Mouse (Mus musculus) spleen, postnatal 14 days (tissue): ENCODE data around the gene Gatd1.
"Not testable (repeated sequence)": the region's sequence is repeated elsewhere in the genome, so short reads cannot be mapped to it uniquely, and the experiment has no call there.

Source experiments
- DNase-seq, 2 experiments: peaks; one replicate each; pipeline ENCODE4 v3.0.0; 2021 to 2022; ENCODE audit warnings: low spot score in 2 of 2

The Gatd1 gene

DNA sequence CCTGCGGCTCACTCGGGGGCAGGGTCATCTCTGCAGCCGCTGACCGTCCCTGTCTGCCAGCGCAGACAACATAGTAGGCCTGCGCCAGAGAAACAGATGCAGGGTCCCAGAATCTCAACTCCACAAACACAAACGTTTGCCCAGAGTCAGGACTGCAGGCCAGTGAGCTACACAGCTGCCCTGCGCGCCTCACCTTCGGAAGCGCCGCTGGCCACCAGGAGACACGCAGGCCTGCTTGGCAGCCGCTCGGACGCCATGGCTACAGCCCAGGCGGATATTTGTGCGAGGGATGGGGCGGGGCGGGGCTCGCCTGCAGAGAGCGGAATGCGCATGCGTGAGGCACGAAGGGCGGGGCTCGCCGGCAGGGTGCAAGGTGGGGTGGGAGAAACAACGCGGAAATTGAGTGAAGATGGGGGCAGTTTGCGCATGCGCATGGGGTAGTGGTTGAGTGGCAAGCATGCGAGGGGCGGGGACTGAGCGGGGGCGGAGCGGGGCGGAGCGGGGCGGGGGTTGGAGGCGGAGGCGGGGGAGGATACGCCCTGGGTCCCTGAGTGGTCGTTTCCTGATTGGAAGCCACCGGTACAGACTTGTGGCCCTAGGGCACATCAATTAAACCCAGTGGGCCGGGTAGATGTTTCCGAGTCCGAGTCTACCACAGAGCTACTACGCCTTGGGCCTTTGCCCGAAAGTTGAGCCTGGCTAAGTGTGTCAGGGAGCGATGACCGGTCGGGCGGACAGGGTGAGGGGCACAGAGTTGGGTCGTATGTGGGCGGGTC is at the start of gene Gatd1:
Gatd1 (minus strand) TSS at position 328 of the 776 bp plus-strand sequence.
- DNase-seq: peak; percentile 99 to 100

GRCm38 (mm10) chr7:141462333-141462821 is 48.4 kb upstream of the Gatd1 start:
- DNase-seq: no peak

DNA sequence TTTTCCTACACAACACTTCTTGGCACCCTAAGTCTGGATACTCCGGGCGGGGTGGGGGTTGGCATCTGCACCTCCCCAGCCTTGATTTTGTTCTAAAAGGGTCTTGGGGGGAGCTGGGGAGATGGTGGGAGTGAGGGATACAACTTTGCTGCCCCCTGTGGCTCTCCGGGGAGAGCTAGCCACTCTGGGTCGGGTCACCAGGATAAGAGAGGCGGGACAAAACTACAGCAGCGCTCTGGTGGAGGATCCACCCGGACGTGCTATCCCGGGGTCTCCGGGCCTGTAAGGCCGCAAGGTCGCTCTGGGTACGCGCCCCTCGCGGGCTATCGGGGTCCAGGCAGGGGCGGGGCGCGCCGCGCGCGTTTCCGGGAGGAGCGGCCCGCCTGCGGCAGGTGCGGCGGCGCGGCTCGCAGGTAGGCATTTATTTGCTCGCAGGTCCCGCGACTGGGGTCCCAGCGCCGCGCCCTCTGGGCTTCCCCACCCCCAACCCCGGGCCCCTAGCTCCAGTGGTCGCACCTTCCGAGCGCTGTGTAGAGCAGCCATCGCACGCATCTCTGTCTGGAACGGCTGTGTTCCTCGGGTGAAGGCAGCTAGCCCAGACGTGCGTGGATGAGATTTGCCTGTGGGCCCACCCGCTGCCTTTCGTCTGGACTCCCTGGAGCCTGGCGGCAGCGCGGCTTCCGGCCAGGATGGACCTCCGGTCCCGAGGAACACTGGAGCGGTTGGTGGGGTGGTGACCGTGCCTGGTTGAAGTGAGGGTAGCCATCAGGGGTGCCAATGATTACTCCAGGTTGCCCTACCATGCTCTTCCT is 47.8 kb upstream of the Gatd1 start:
- no peak for DNase-seq

DNA sequence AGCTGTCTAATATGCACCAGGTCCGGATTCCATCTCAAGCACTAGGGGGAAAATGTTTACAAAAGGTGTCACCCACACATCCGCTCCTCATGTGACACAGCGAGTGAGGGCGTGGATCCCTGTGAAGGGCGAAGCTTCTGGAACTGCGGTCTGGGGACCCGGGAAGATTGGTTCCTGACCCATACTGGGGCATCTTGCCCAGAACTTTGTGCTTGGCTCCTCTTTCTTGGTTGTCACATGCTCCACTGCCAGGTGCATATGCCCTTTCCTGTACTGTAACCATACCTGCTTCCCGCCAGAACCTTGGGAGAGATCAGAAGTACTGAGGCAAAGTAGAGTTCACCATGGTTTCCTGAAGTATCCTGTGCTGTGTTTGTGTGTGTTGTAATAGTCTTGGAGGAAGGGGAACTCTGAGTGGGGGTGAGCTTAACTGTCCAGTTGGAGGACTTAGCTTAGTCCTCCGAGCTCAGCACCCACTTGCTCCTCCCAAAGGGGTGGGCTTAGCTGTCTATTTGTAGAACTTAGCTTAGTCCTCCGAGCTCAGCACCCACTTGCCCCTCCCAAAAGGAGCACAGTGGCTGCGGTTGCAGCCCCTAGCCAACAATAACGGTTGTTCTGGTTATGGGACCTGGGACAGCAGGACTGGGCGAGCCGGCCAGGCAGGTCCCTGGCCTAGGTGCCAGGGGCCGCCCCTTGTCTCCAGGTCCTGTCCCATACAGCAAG is 46.6 kb upstream of the Gatd1 start, which contains the start of gene Cracr2b:
Cracr2b (plus strand) TSS at position 704 of the 723 bp plus-strand sequence.
- DNase-seq: no peak

DNA sequence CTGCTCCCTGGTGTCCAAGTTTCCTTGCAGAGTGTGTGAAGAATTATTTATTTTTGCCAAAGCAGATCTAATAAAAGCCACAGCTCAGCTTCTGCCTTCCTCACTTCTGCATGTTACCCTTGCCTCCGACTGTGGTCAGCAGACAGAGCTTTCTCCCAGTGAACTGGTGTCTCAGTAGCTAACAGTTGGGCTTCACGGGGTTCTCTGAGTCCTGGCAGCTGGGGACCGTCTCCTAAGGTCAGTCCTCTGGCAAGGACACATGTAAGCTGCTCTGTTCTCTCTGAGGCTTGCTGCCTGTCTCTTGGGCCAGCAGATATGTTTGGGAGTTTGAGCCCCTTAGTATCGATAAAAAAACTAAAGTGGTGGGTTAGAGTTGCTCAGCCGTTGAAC is 46.1 kb upstream of the Gatd1 start:
- DNase-seq: no peak

GRCm38 (mm10) chr7:141459301-141459711 is 45.4 kb upstream of the Gatd1 start:
- no peak for DNase-seq

DNA sequence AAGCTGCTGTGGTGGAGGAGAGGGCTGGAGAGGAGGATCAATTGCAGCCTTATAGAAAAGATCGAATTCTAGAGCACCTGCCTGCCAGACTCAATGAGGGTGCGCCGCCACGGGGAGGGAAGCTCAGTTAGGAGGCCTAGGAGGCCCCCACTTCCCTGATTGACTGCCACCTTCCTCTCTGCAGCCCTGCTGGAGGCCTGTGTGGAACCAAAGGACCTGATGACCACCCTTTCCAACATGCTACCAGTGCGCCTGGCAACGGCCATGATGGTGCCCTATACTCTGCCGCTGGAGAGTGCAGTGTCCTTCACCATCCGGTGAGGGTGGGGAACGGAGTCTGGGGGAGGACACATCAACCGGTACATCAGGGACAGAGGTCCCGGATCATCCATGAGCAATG is 44.7 kb upstream of the Gatd1 start:
- DNase-seq: no peak

- DNase-seq: peak; percentile 41 to 62
Measured at GRCm38 (mm10) chr7:141457986-141458660, 44.2 kb upstream of the Gatd1 start.

DNA sequence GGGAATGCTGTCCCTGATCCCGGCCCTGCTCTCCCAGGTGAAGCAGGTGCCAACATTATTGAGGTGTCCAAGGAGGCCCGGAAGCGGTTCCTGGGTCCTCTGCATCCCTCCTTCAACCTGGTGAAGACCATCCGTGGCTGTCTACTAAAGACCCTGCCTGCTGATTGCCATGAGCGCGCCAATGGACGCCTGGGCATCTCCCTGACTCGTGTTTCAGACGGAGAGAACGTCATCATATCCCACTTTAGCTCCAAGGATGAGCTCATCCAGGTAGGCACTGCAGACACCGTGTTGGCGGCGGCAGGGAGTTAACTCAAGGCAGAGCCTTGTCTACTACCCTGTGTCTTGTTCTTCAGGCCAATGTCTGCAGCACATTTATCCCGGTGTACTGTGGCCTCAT is 43.3 kb upstream of the Gatd1 start:
- no peak for DNase-seq

DNA sequence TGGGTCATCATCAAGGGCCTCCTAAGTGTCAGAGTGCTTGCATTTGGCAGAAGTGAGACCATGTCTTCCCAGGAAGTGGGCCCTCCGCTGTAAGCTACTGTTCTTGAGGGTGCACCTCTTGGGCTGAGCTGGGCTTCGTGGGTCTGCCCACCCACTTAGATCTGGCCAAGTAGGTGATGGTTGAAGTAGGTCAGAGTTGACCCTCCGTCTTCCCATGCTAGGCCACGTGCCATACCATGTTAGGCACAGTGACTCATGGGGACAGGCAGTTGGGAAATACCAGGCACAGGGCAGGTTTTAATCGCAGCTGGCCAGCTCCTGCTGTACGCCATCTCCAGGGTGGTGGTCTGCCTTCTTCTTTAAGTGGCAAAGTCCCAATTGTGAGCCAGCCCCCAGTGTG is 42.8 kb upstream of the Gatd1 start:
- no peak for DNase-seq

DNA sequence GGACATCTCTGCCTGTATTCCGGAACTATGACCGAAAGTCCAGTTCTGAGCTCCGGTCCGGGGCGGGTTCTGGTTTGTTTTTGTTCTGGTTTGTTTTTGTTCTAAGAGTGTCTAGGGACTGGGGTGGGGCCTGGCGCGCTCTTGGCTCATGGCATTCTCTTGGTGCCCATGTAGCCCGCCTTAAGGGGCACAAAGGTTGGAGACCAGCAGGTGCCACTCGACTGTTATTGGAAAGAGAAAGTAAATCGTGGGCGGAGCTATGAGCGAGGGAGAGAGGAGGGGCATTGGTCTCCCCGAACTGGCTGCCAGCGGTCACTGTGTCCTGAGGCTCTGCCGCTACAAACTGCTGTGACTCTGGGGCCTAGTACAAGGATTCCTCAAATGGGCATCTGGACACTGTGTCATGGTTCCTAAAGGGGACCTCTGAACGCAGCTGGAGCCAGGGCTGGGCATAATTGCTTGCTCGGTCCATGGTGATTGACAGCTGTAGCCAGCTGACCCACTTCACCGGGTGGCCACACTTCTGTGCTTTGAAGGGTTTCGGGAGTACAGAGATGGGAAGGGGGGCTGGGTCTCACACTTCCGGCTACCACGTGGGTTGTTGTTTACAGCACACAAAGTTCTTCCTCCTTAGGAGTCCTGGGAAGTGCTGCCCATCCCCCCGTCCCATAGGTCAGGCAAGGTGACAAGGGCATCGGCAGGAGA is 41.8 kb upstream of the Gatd1 start:
- DNase-seq: peak; percentile 15 to 53

GRCm38 (mm10) chr7:141454967-141455551 is 41.1 kb upstream of the Gatd1 start, which contains the start of gene Pnpla2:
Gene Pnpla2 (plus strand): TSS chr7:141455198.
- peak; percentile 92 to 94 for DNase-seq

- no peak for DNase-seq
Measured at GRCm38 (mm10) chr7:141453636-141454035, 39.7 kb upstream of the Gatd1 start.

DNA sequence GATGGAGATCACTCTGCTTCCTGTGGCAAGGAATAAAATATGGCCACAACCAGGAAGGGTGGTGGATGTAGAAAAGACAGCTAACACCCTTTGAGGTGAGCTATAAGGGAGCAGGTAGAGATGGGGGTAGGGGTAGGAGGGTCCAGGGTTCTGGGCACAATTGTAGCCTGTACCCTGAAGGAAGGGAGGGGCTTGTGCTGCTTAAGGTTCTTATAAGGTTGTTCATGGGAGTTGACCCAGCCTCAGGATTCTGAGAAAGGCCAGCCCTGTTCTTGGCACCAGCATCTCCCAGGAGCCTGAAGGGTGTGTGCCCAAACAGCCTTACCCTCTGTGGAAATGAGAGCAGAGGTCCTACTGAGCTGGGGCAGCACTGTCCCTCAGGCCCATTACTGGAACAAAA is 38.0 kb upstream of the Gatd1 start:
- no peak for DNase-seq

GRCm38 (mm10) chr7:141447110-141447991 is 33.4 kb upstream of the Gatd1 start, which contains the start of gene Rplp2:
Gene Rplp2 (plus strand): TSS chr7:141447370.
- peak; percentile 85 to 90 for DNase-seq

- not testable (repeated sequence) for DNase-seq
Measured at GRCm38 (mm10) chr7:141446374-141446773, 32.4 kb upstream of the Gatd1 start.

- DNase-seq: peak; percentile 51 to 53
Measured at GRCm38 (mm10) chr7:141443828-141444237, 29.9 kb upstream of the Gatd1 start, which contains the start of gene Pidd1. Gene Pidd1 (minus strand): TSS chr7:141444025.

DNA sequence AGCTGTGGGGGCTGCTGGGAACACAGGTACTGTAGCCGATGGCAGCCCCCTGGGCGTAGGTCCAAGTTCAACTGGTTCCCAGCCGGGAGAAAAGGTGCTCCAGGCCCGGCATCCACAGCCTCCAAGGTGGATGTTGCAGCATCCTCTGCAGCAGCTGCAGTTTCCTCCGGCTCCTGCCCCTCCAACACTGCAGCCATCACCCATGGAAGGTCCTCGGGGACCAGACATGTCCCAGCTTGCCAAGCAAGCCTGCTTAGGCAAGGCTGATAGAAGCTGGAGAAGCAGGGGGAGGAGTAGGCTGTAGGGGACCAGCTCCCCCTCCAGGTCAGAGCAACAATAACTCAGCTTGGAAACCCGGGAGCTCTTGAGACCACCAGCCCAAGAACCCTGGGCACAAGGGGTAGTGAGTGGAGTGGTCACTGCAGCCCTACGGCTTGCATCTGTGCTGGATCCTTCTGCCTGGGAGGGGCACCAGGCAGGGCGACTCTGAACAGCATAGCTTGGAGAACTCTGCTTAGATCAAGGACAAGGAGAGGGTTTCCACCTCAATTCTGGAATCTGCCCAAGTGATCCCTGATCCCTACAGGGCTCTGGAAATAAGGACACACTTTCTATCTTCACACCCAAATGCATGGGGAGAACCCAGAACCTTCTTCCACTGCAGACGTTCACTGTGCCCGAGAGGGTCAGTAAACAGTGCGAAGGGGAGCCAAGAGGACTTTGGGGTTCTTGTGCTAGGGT is 29.3 kb upstream of the Gatd1 start:
- DNase-seq: no peak
